ENCODE assay signal across 10 mouse cellular contexts in the genomic region with DNA sequence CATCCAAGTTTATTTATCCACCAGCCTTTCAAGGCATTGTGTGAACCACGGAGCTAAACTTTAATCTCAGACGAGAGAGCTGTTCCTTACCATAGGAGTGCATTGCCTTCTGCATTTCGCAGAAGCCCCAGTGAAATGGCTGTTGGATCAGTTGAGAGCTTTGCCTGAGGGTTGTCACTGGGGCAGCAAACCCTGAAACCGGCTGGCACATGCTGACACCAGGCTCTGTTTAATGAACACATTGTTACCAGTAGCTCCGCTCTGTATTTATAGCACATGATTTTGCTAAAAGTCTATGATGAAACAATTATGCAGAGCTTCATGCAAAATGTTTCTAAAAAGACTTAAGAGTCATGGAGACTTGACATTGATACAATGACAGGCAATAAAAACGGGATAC.
"Had no signal": no experiment of that assay in that cellular context is flagged by ENCODE, and none has a peak within 500 bp of the region (broad histone marks: within the 10 kb centered on the region; RNA-seq: fewer than 3 reads in every experiment).

No protein-coding gene starts in this region.

- DNase-seq: kidney, adult 9 months; kidney, postnatal 14 days; kidney, postnatal 4 days; liver; lung, adult 18-20 months; lung, postnatal 10 days; lung, postnatal 36 days; retina, postnatal 1 day; thymus, adult 18-20 months; thymus, postnatal 36 days had no signal
